In genomic region chr16:75193404-75193803, GRCm38 (mm10) we compare ENCODE assay signal across 14 mouse cellular contexts.
DNase-seq lines count a peak whose midpoint lies in the region; ATAC-seq and TF ChIP-seq lines count a peak whose summit lies in the region.
"Had no signal": no experiment of that assay in that cellular context is flagged by ENCODE, and none has a peak within 500 bp of the region (broad histone marks: within the 10 kb centered on the region; RNA-seq: fewer than 3 reads in every experiment).

No protein-coding gene starts in this region.

- CTCF ChIA-PET in Patski (lab: Charles Lee), result no interaction called here

- no peak for ATAC-seq in hindbrain, embryonic 11.5 days (ENCODE audit: low FRiP score)
- ATAC-seq in hindbrain, postnatal 0 days, result no peak
- no peak for ATAC-seq in Patski
- ATAC-seq in megakaryocyte progenitor cell, adult 5-6 weeks (replicated peaks; ENCODE audit: poor library complexity), result peak; percentile 75
- ATAC-seq: intestine, embryonic 16.5 days had no signal

- no peak overlapping the region for H3K4me3 ChIP-seq in hindbrain, embryonic 11.5 days (ENCODE audit: low read depth, low read length)
- H3K4me3 ChIP-seq in hindbrain, postnatal 0 days (ENCODE audit: low read length), result no peak overlapping the region
- H3K4me3 ChIP-seq: forebrain, embryonic 10.5 days; liver, embryonic 13.5 days; midbrain, embryonic 10.5 days had no signal

- POLR2A ChIA-PET in Patski (lab: Charles Lee), result no interaction called here

- peak; percentile 15 for DNase-seq in hindbrain, embryonic 11.5 days (ENCODE audit: low spot score)
- no peak for DNase-seq in hindbrain, postnatal 0 days (ENCODE audit: low spot score)
- DNase-seq in lung, postnatal 10 days, result peak; percentile 2
- no peak for DNase-seq in lung, postnatal 25 days (ENCODE audit: low spot score)
- DNase-seq in Patski (ENCODE audit: low read depth, low spot score), result no peak
- DNase-seq in urinary bladder, postnatal 25 days (ENCODE audit: low spot score), result no peak
- no peak for DNase-seq in spleen, adult 12 weeks (ENCODE audit: low spot score)
- DNase-seq: gastrocnemius, postnatal 36 days; heart, postnatal 10 days; liver, embryonic 13.5 days had no signal

- H3K36me3 ChIP-seq in hindbrain, embryonic 11.5 days (ENCODE audit: control insufficient read depth, insufficient read depth, low read length), result no peaks in the 10 kb centered on the region
- H3K36me3 ChIP-seq in hindbrain, postnatal 0 days (ENCODE audit: insufficient read depth, low read length), result no peaks in the 10 kb centered on the region
- H3K36me3 ChIP-seq: forebrain, embryonic 10.5 days; liver, embryonic 13.5 days; midbrain, embryonic 10.5 days had no signal

- no peaks in the 10 kb centered on the region for H3K9me3 ChIP-seq in hindbrain, embryonic 11.5 days (ENCODE audit: control insufficient read depth, low read length)
- no peaks in the 10 kb centered on the region for H3K9me3 ChIP-seq in hindbrain, postnatal 0 days (ENCODE audit: low read length)
- H3K9me3 ChIP-seq: forebrain, embryonic 10.5 days; liver, embryonic 13.5 days; midbrain, embryonic 10.5 days had no signal

- no peaks in the 10 kb centered on the region for H3K4me1 ChIP-seq in hindbrain, embryonic 11.5 days (replicated peaks; ENCODE audit: control insufficient read depth, insufficient read depth, low read length)
- H3K4me1 ChIP-seq in hindbrain, postnatal 0 days (ENCODE audit: insufficient read depth, low read length), result no peaks in the 10 kb centered on the region
- H3K4me1 ChIP-seq: forebrain, embryonic 10.5 days; liver, embryonic 13.5 days; midbrain, embryonic 10.5 days had no signal

- WGBS in hindbrain, embryonic 11.5 days, result 61% methylated on average over 2 of the region's 2 CpGs
- 56% methylated on average over 2 of the region's 2 CpGs for WGBS in hindbrain, postnatal 0 days

- in situ Hi-C loops in Patski (cut with MboI; ENCODE audit: low pct_unique_long_range_greater_than_20kb), result no loop called here

- TF ChIP-seq CTCF in hindbrain, postnatal 0 days (IDR thresholded peaks at IDR 0.05; ENCODE audit: low read depth), result no peak; the same call in 1 of the 2 replicates
- peak; percentile 9 for TF ChIP-seq CTCF in Patski (IDR thresholded peaks at IDR 0.05)

- H3K4me2 ChIP-seq in hindbrain, embryonic 11.5 days (replicated peaks; ENCODE audit: low read depth, low read length), result no peak overlapping the region
- no peak overlapping the region for H3K4me2 ChIP-seq in hindbrain, postnatal 0 days (ENCODE audit: low read depth, low read length)
- H3K4me2 ChIP-seq: liver, embryonic 13.5 days had no signal

- H3K9ac ChIP-seq in hindbrain, embryonic 11.5 days (ENCODE audit: low read depth, low read length), result no peak overlapping the region
- H3K9ac ChIP-seq in hindbrain, postnatal 0 days (replicated peaks; ENCODE audit: low read length), result no peak overlapping the region
- H3K9ac ChIP-seq: liver, embryonic 13.5 days had no signal

- H3K27me3 ChIP-seq in hindbrain, embryonic 11.5 days (ENCODE audit: control insufficient read depth, insufficient read depth, low read length), result no peaks in the 10 kb centered on the region
- no peaks in the 10 kb centered on the region for H3K27me3 ChIP-seq in hindbrain, postnatal 0 days (ENCODE audit: insufficient read depth, low read length)
- no peaks in the 10 kb centered on the region for H3K27me3 ChIP-seq in Patski
- H3K27me3 ChIP-seq: liver, embryonic 13.5 days had no signal

- no peak overlapping the region for H3K27ac ChIP-seq in hindbrain, embryonic 11.5 days (ENCODE audit: low read depth, low read length)
- H3K27ac ChIP-seq in hindbrain, postnatal 0 days, result no peak overlapping the region
- H3K27ac ChIP-seq: forebrain, embryonic 10.5 days; liver, embryonic 13.5 days; midbrain, embryonic 10.5 days had no signal

Comparison
In these comparisons a context has a peak if more than half of its experiments do, and no peak if none do; other contexts are left out.
1. DNase-seq: peak in hindbrain, embryonic 11.5 days (single experiment) and lung, postnatal 10 days (single experiment); none in hindbrain, postnatal 0 days (single experiment), lung, postnatal 25 days (single experiment), Patski (single experiment), urinary bladder, postnatal 25 days (single experiment) and spleen, adult 12 weeks (single experiment).